Mouse (Mus musculus) spleen, adult 2 months (tissue): ENCODE results near the gene Hmgb4.

Experiments used
- CTCF ChIP-seq: fragments of 200-500 bp; IDR thresholded peaks from 2 replicates; pipeline ENCODE4 v1.5.1; 2011; ENCODE audit warnings: mild to moderate bottlenecking, inconsistent platforms; ENCODE audit not compliant: insufficient read depth, insufficient read length, insufficient replicate concordance; ENCODE audit errors: extremely low read depth
- POLR2A ChIP-seq: fragments of 200-500 bp; IDR thresholded peaks from 2 replicates; pipeline ENCODE4 v1.6.1; 2011; ENCODE audit warnings: low read depth, low read length, inconsistent platforms

DNA sequence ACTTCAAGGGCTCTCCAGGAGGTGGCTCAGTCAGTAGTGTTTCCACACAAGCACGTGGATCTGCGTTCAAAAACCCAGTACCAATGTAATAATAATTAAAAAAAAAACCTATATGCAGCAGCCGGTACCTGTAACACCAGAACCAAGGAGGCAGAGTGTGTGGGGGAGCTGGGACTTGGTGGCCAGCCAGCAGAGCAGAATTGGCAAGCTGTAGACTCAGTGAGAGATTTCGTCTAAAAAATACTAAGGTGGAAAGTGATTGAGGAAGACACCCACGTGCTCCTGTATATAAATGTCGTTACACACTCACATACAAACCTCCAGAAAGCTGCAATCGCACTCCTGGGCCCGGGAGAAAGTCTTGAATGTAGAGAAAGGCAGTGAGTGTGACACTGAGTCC lies 43.3 kb upstream of the Hmgb4 start:
- TF ChIP-seq POLR2A (no peak), CTCF (no peak)
